8 mouse cellular contexts compared by ENCODE assay signal in genomic region chr3:90465081-90465685, GRCm38 (mm10). TPM values are rescaled to one million over a fixed set of nuclear protein-coding genes. Genes with fewer than 3 reads are reported as not detected.
DNase-seq lines count a peak whose midpoint lies in the region; ATAC-seq lines count a peak whose summit lies in the region.

No protein-coding gene starts in this region.

- H3K27me3 ChIP-seq in forebrain, embryonic 13.5 days = peaks cover 64% of the 10 kb centered on the region
- peaks cover 30% of the 10 kb centered on the region for H3K27me3 ChIP-seq in intestine, embryonic 15.5 days (replicated peaks)
- H3K27me3 ChIP-seq in lung, embryonic 16.5 days (ENCODE audit: control insufficient read depth, insufficient read depth, low read depth, low read length) = peaks cover 7% of the 10 kb centered on the region

- H3K9me3 ChIP-seq in forebrain, embryonic 13.5 days (replicated peaks) = no peaks in the 10 kb centered on the region
- H3K9me3 ChIP-seq in intestine, embryonic 15.5 days = no peaks in the 10 kb centered on the region
- H3K9me3 ChIP-seq in lung, embryonic 16.5 days (ENCODE audit: control insufficient read depth, low read length) = no peaks in the 10 kb centered on the region

- H3K9ac ChIP-seq in forebrain, embryonic 13.5 days = peak overlapping the region; percentile 63
- peak overlapping the region; percentile 48 for H3K9ac ChIP-seq in intestine, embryonic 15.5 days
- H3K9ac ChIP-seq in lung, embryonic 16.5 days (ENCODE audit: low read length) = peak overlapping the region; percentile 81

- H3K4me3 ChIP-seq in forebrain, embryonic 13.5 days = peak overlapping the region; percentile 54
- H3K4me3 ChIP-seq in intestine, embryonic 15.5 days (replicated peaks) = peak overlapping the region; percentile 52
- H3K4me3 ChIP-seq in lung, embryonic 16.5 days (ENCODE audit: low read length) = peak overlapping the region; percentile 75

- H3K36me3 ChIP-seq in forebrain, embryonic 13.5 days (ENCODE audit: poor library complexity, severe bottlenecking) = no peaks in the 10 kb centered on the region
- no peaks in the 10 kb centered on the region for H3K36me3 ChIP-seq in intestine, embryonic 15.5 days
- no peaks in the 10 kb centered on the region for H3K36me3 ChIP-seq in lung, embryonic 16.5 days (ENCODE audit: control insufficient read depth, insufficient read depth, low read length)

- 2% methylated on average over 75 of the region's 75 CpGs for WGBS in forebrain, embryonic 13.5 days
- 2% methylated on average over 75 of the region's 75 CpGs for WGBS in intestine, embryonic 15.5 days
- WGBS in lung, embryonic 16.5 days = 1% methylated on average over 74 of the region's 75 CpGs

- ATAC-seq in forebrain, embryonic 13.5 days = peak; percentile 58
- ATAC-seq in intestine, embryonic 15.5 days = peak; percentile 32
- ATAC-seq in lung, embryonic 16.5 days (ENCODE audit: low read depth) = peak; percentile 37

- DNase-seq in cerebellum, postnatal 14 days = peak; percentile 35 to 39
- DNase-seq in cerebellum, postnatal 36 days = no peak
- peak; percentile 36 for DNase-seq in Muller cell, postnatal 12 days (ENCODE audit: inconsistent ontology term)
- peak; percentile 30 for DNase-seq in ovary, postnatal 14 days (ENCODE audit: low spot score)
- no peak for DNase-seq in layer of hippocampus, adult 8-10 months (ENCODE audit: low spot score in 2 of 2)

- H3K4me2 ChIP-seq in forebrain, embryonic 13.5 days = peak overlapping the region; percentile 82
- H3K4me2 ChIP-seq in intestine, embryonic 15.5 days (replicated peaks) = peak overlapping the region; percentile 95
- H3K4me2 ChIP-seq in lung, embryonic 16.5 days (ENCODE audit: low read depth, low read length) = peak overlapping the region; percentile 93

- peaks cover 15% of the 10 kb centered on the region for H3K4me1 ChIP-seq in forebrain, embryonic 13.5 days
- peaks cover 17% of the 10 kb centered on the region for H3K4me1 ChIP-seq in intestine, embryonic 15.5 days (replicated peaks)
- H3K4me1 ChIP-seq in lung, embryonic 16.5 days (replicated peaks; ENCODE audit: control insufficient read depth, insufficient read depth, low read length) = peaks cover 6% of the 10 kb centered on the region

- H3K27ac ChIP-seq in forebrain, embryonic 13.5 days = no peak overlapping the region
- no peak overlapping the region for H3K27ac ChIP-seq in intestine, embryonic 15.5 days
- H3K27ac ChIP-seq in lung, embryonic 16.5 days (ENCODE audit: low read length) = peak overlapping the region; percentile 80

RNA-seq across cellular contexts. Expression of gene Npr1, which starts 0.5 kb away (rescaled TPM):
- polyA plus RNA-seq in forebrain, embryonic 13.5 days (2015; fragmentation: Nextera tagmentation; extraction: Ambion mirVana) = 2.3 and 2.8 TPM in 2 replicates
- 5.7 and 6.2 TPM in 2 replicates for polyA plus RNA-seq in intestine, embryonic 15.5 days (2015; fragmentation: Nextera tagmentation; extraction: Ambion mirVana)
- 24.3 and 25.0 TPM in 2 replicates for polyA plus RNA-seq in lung, embryonic 16.5 days (2015; fragmentation: Nextera tagmentation; extraction: Ambion mirVana)
- 1 to 10 TPM; 5.1 to 6.7 (median 5.8) TPM for total RNA-seq in layer of hippocampus, adult 8-10 months (2022)

RNA-seq across cellular contexts. Expression of gene Ilf2, which starts 10.7 kb away (rescaled TPM):
- 367 and 388 TPM in 2 replicates for polyA plus RNA-seq in forebrain, embryonic 13.5 days (2015; fragmentation: Nextera tagmentation; extraction: Ambion mirVana)
- polyA plus RNA-seq in intestine, embryonic 15.5 days (2015; fragmentation: Nextera tagmentation; extraction: Ambion mirVana) = 146 and 157 TPM in 2 replicates
- 171 and 189 TPM in 2 replicates for polyA plus RNA-seq in lung, embryonic 16.5 days (2015; fragmentation: Nextera tagmentation; extraction: Ambion mirVana)
- 10 to 100 TPM; 84.2 to 89.7 (median 87.4) TPM for total RNA-seq in layer of hippocampus, adult 8-10 months (2022)

RNA-seq across cellular contexts. Expression of gene Snapin, which starts 25.6 kb away (rescaled TPM):
- polyA plus RNA-seq in forebrain, embryonic 13.5 days (2015; fragmentation: Nextera tagmentation; extraction: Ambion mirVana) = 73.5 and 76.5 TPM in 2 replicates
- 69.8 and 74.0 TPM in 2 replicates for polyA plus RNA-seq in intestine, embryonic 15.5 days (2015; fragmentation: Nextera tagmentation; extraction: Ambion mirVana)
- 86.4 and 88.5 TPM in 2 replicates for polyA plus RNA-seq in lung, embryonic 16.5 days (2015; fragmentation: Nextera tagmentation; extraction: Ambion mirVana)
- total RNA-seq in layer of hippocampus, adult 8-10 months (2022) = 10 to 100 TPM; 54.7 to 68.9 (median 63.0) TPM

RNA-seq across cellular contexts. Expression of gene Ints3, which starts 31.8 kb away (rescaled TPM):
- 27.8 and 29.3 TPM in 2 replicates for polyA plus RNA-seq in forebrain, embryonic 13.5 days (2015; fragmentation: Nextera tagmentation; extraction: Ambion mirVana)
- polyA plus RNA-seq in intestine, embryonic 15.5 days (2015; fragmentation: Nextera tagmentation; extraction: Ambion mirVana) = 28.6 and 29.8 TPM in 2 replicates
- 28.7 and 28.8 TPM in 2 replicates for polyA plus RNA-seq in lung, embryonic 16.5 days (2015; fragmentation: Nextera tagmentation; extraction: Ambion mirVana)
- total RNA-seq in layer of hippocampus, adult 8-10 months (2022) = 10 to 100 TPM; 56.4 to 85.0 (median 73.0) TPM

RNA-seq across cellular contexts. Expression of gene Chtop, which starts 44.1 kb away (rescaled TPM):
- polyA plus RNA-seq in forebrain, embryonic 13.5 days (2015; fragmentation: Nextera tagmentation; extraction: Ambion mirVana) = 214 and 215 TPM in 2 replicates
- polyA plus RNA-seq in intestine, embryonic 15.5 days (2015; fragmentation: Nextera tagmentation; extraction: Ambion mirVana) = 117 and 125 TPM in 2 replicates
- polyA plus RNA-seq in lung, embryonic 16.5 days (2015; fragmentation: Nextera tagmentation; extraction: Ambion mirVana) = 118 and 125 TPM in 2 replicates
- total RNA-seq in layer of hippocampus, adult 8-10 months (2022) = 100 to 1,000 TPM; 146 to 155 (median 153) TPM

Comparison
In these comparisons a context has a peak if more than half of its experiments do, and no peak if none do; other contexts are left out.
1. DNase-seq: peak in cerebellum, postnatal 14 days (2 of 2), Muller cell, postnatal 12 days (single experiment) and ovary, postnatal 14 days (single experiment); none in cerebellum, postnatal 36 days (0 of 2) and layer of hippocampus, adult 8-10 months (0 of 2).
2. Peak in every context shown above with its lines, with median percentiles within 50 percentile points of each other: ATAC-seq, H3K4me2 ChIP-seq, H3K4me3 ChIP-seq and H3K9ac ChIP-seq.